Mouse (Mus musculus): Measurements from ENCODE around the gene Slc16a7.

DNA sequence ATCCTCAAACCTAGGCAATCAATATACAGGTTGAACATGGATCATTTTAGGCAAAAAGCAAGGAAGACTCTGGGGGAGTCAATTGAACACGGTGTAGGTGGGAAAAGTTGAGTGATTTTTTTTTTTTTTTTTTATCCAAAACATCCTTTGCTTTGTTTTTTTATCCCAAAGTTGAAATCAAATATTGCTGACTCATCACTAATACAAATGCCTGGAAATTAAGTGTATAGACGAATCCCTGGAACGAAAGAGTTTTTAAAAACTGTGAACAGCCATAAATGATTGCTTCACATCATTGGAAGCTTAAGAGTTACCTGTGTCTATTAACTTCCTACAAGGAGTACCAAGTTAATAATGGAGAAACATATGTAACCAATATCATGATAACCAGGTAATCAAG lies 206.7 kb downstream of the Slc16a7 start:
- TF ChIP-seq GATA1 (IDR thresholded peaks at IDR 0.05; ENCODE audit: borderline replicate concordance, low read length) (no peak), FLI1 (IDR thresholded peaks at IDR 0.05; ENCODE audit: low read length) (no peak)

All from megakaryocyte, embryonic 14.5 days (primary cell).